Mouse (Mus musculus): ENCODE measurements at regions not wholly inside any gene's neighbourhood (a gene's known extent, or its start where the extent isn't known, plus 50 kb on each side); places are given as distances from the start of the nearest gene placed in this dataset.

GRCm38 (mm10) chr6:141149170-141149917 lies 99.7 kb upstream of the Pde3a start:
- no peak for DNase-seq

GRCm38 (mm10) chr6:141159326-141159725 lies 89.7 kb upstream of the Pde3a start:
- no peak for DNase-seq

- DNase-seq = peak; percentile 36
Measured at GRCm38 (mm10) chr6:141161626-141162233, 87.3 kb upstream of the Pde3a start.

- DNase-seq = no peak
Measured at GRCm38 (mm10) chr6:141167270-141167669, 81.8 kb upstream of the Pde3a start.

GRCm38 (mm10) chr6:141168356-141168755 lies 80.7 kb upstream of the Pde3a start:
- DNase-seq = peak; percentile 20

GRCm38 (mm10) chr6:141183782-141184181 lies 65.3 kb upstream of the Pde3a start:
- no peak for DNase-seq

- no peak for DNase-seq
Measured at GRCm38 (mm10) chr6:141188036-141188435, 61.0 kb upstream of the Pde3a start.

GRCm38 (mm10) chr6:141189093-141189492 lies 60.0 kb upstream of the Pde3a start:
- DNase-seq = no peak

- no peak for DNase-seq
Measured at GRCm38 (mm10) chr6:141189701-141190100, 59.4 kb upstream of the Pde3a start.

GRCm38 (mm10) chr6:141190383-141190782 lies 58.7 kb upstream of the Pde3a start:
- DNase-seq = peak; percentile 30

- no peak for DNase-seq
Measured at GRCm38 (mm10) chr6:141197501-141197900, 51.6 kb upstream of the Pde3a start.

Measured in kidney, postnatal 14 days (tissue).